Mouse (Mus musculus) erythroblast, embryonic 14.5 days (primary cell): ENCODE results near the gene Itpkc.

ENCODE experiments used
- GATA1 ChIP-seq: IDR thresholded peaks from 2 replicates; pipeline ENCODE4 v1.6.1; 2012; ENCODE audit warnings: low read length, inconsistent platforms, mixed read lengths
- TAL1 ChIP-seq: IDR thresholded peaks from 3 replicates; pipeline ENCODE4 v1.6.1; 2012; ENCODE audit warnings: low read length, inconsistent platforms, mixed read lengths

- no peak for TF ChIP-seq GATA1
- TF ChIP-seq TAL1, result no peak
Measured at GRCm38 (mm10) chr7:27162780-27163449, 65.5 kb downstream of the Itpkc start.
